Mouse (Mus musculus): ENCODE data around the gene Nipa1. TPM values are rescaled to one million over a fixed set of nuclear protein-coding genes. Genes with fewer than 3 reads are reported as not detected.
A peak's percentile ranks its signal among the peaks of the same experiment; 100 is the strongest.

The Nipa1 gene
- polyA plus RNA-seq, 1 experiment from 2014 or later, result 6.7 TPM

DNA sequence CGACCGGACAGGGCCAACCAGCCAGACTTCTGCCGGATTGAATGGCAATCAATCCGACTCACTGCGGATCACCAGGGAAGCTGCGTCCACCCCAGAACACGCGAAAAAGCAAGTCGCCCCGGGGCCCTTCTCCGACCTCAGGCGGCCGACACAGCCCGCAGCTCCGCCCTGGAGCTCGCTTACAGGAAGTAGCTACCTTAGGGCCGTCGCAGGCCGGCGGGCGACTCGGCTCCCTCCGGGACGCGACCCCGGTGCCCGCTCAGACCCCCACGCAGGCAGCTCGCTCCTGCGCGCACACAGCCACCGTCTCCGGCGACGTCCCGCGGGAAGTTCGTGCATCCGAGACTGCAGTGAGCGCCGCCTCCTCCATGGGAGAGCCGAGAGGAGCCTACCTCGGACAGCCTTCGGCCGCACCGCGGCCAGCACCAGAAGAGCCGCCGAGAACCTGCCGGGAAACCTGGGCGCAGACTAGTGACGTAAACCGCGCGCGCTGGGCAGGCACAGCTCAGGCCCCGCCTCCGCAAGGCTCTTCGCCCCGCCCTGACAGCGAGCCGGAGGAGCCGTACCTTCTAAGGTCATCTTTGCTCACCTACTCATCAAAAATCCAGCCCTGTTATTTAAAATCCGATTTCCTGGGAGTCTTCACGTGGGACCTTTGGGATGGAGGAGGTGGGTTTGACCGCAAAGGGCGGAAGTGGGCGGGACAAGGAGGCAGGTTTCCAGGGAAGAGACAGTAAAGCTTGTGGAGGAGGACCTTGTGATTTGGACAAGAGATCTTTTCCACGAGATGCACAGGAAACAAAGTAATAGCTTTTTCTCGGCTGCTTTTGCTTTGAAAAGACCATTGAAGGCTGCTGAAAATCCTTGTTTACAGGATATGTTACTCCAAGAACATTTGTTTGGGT, 57.5 kb downstream of the Nipa1 start, which contains the start of gene Nipa2:
Gene Nipa2 (minus strand): TSS at position 473 of the 905 bp plus-strand sequence.
- peak; percentile 99 for ATAC-seq (ENCODE audit: low read depth)
- Histone ChIP-seq H3K4me2 (ENCODE audit: low read depth, low read length) (peak within 1 kb of the TSS; percentile 82), H3K27ac (ENCODE audit: low read length) (peak within 1 kb of the TSS; percentile 87), H3K9ac (ENCODE audit: low read length) (peak within 1 kb of the TSS; percentile 84), H3K27me3 (ENCODE audit: control insufficient read depth, insufficient read depth, low read depth, low read length) (no peaks in the 10 kb centered on the region), H3K4me1 (replicated peaks; ENCODE audit: control insufficient read depth, insufficient read depth, low read length) (peaks cover 8% of the 10 kb centered on the region), H3K4me3 (ENCODE audit: low read length) (peak within 1 kb of the TSS; percentile 80), H3K9me3 (ENCODE audit: control insufficient read depth, low read length) (no peaks in the 10 kb centered on the region), H3K36me3 (ENCODE audit: control insufficient read depth, insufficient read depth, low read length) (peaks cover 3% of the 10 kb centered on the region; the same call in 1 of the 2 replicates)
- under 1% methylated on average over 70 of the region's 70 CpGs for WGBS

DNA sequence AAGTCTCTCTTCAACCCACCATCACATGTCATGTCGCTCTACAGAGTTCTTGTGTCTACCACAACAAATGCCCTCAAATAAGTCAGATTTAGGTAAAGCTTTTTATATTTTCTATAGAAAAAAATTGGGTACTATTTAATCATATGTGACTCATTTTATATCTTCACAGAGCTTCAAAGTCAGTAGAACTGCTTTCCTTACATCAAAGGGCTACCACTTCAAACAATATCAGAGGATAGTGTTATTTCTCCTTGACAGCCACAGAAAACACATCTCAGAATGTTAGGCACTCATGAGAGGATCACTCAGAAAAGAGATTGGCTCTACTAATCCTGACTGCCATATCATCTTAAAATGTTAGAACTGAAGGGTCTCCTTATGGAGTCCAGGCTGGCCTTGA, 59.2 kb downstream of the Nipa1 start:
- Histone ChIP-seq H3K27me3 (ENCODE audit: control insufficient read depth, insufficient read depth, low read depth, low read length) (no peaks in the 10 kb centered on the region), H3K27ac (ENCODE audit: low read length) (no peak overlapping the region), H3K4me2 (ENCODE audit: low read depth, low read length) (no peak overlapping the region), H3K9me3 (ENCODE audit: control insufficient read depth, low read length) (no peaks in the 10 kb centered on the region), H3K9ac (ENCODE audit: low read length) (no peak overlapping the region), H3K4me1 (replicated peaks; ENCODE audit: control insufficient read depth, insufficient read depth, low read length) (peaks cover 8% of the 10 kb centered on the region), H3K4me3 (ENCODE audit: low read length) (no peak overlapping the region), H3K36me3 (ENCODE audit: control insufficient read depth, insufficient read depth, low read length) (peaks cover 3% of the 10 kb centered on the region; the same call in 1 of the 2 replicates)
- WGBS, result 94% methylated on average over 1 of the region's 1 CpGs
- ATAC-seq (ENCODE audit: low read depth), result no peak

DNA sequence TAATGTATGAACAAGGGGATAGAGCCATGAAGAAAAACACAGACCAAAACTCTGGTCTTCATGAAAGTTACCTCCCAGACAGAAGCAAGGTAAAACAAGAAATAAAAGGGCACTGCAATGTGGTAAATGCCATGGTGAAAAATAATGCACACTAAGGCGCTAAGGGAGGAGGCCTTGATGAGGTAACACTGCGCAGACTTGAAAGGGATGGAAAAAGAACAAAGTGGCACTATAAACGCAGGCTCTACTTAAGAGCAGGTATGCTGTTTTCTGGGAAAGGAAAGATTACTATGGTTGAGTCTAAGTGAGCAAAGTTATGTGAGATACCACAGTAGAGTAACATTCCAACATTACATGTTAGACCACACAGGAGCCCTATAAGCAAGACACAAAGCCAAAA, 60.0 kb downstream of the Nipa1 start:
- Histone ChIP-seq H3K4me1 (replicated peaks; ENCODE audit: control insufficient read depth, insufficient read depth, low read length) (peaks cover 8% of the 10 kb centered on the region), H3K4me2 (ENCODE audit: low read depth, low read length) (no peak overlapping the region), H3K9me3 (ENCODE audit: control insufficient read depth, low read length) (no peaks in the 10 kb centered on the region; the same call in 1 of the 2 replicates), H3K27ac (ENCODE audit: low read length) (no peak overlapping the region), H3K4me3 (ENCODE audit: low read length) (no peak overlapping the region), H3K27me3 (ENCODE audit: control insufficient read depth, insufficient read depth, low read depth, low read length) (no peaks in the 10 kb centered on the region), H3K36me3 (ENCODE audit: control insufficient read depth, insufficient read depth, low read length) (peaks cover 4% of the 10 kb centered on the region), H3K9ac (ENCODE audit: low read length) (no peak overlapping the region)
- WGBS, result 93% methylated on average over 3 of the region's 3 CpGs
- no peak for ATAC-seq (ENCODE audit: low read depth)

DNA sequence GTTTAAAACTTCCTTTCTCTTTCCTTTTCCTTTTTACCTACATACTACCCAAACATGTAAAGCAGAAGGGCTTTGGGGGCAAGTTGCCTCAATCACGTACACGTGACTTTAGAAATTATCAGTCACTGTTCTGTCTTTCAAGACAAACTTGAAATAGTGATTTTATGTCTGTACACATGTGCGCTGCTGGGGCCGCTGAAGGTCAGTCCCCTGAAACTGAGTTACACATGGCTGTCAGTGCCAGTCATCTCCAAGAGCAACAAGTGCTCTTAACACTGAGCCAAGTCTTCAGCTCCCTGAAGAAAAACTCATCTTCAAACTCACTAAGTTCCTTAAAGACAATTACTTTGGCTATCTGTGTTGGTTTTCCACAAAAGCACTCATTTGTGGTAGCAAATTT, 61.8 kb downstream of the Nipa1 start:
- peaks cover 6% of the 10 kb centered on the region for H3K4me1 ChIP-seq (replicated peaks; ENCODE audit: control insufficient read depth, insufficient read depth, low read length)
- ATAC-seq (ENCODE audit: low read depth), result no peak
- H3K4me2 ChIP-seq (ENCODE audit: low read depth, low read length), result no peak overlapping the region
- H3K4me3 ChIP-seq (ENCODE audit: low read length), result no peak overlapping the region
- H3K36me3 ChIP-seq (ENCODE audit: control insufficient read depth, insufficient read depth, low read length), result peaks cover 14% of the 10 kb centered on the region
- no peak overlapping the region for H3K27ac ChIP-seq (ENCODE audit: low read length)
- no peaks in the 10 kb centered on the region for H3K27me3 ChIP-seq (ENCODE audit: control insufficient read depth, insufficient read depth, low read depth, low read length)
- H3K9ac ChIP-seq (ENCODE audit: low read length), result no peak overlapping the region
- H3K9me3 ChIP-seq (ENCODE audit: control insufficient read depth, low read length), result peaks cover 7% of the 10 kb centered on the region
- WGBS, result 94% methylated on average over 4 of the region's 4 CpGs

DNA sequence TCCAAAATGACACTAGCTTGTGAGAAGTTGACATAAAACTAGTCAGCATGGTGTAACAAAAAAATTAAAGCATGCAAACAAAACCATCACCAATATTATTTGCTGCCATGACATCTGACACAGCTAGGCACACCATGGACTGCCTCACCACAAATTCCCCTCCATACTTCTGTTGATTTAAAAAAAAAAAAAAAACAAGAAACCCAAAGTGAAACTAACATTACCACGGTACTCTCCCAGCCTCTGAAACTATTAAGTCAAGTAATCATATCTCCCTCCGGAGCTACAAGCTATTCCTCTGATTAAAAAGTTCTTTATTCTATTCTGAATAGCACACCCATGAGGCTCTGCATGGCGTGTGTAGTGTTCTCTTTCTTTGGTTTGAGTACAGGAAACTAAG, 62.6 kb downstream of the Nipa1 start:
- H3K4me2 ChIP-seq (ENCODE audit: low read depth, low read length), result no peak overlapping the region
- H3K27me3 ChIP-seq (ENCODE audit: control insufficient read depth, insufficient read depth, low read depth, low read length), result no peaks in the 10 kb centered on the region
- peaks cover 3% of the 10 kb centered on the region; the same call in 1 of the 2 replicates for H3K4me1 ChIP-seq (replicated peaks; ENCODE audit: control insufficient read depth, insufficient read depth, low read length)
- H3K9ac ChIP-seq (ENCODE audit: low read length), result no peak overlapping the region
- H3K36me3 ChIP-seq (ENCODE audit: control insufficient read depth, insufficient read depth, low read length), result peaks cover 14% of the 10 kb centered on the region
- H3K4me3 ChIP-seq (ENCODE audit: low read length), result no peak overlapping the region
- no peak overlapping the region for H3K27ac ChIP-seq (ENCODE audit: low read length)
- peaks cover 7% of the 10 kb centered on the region for H3K9me3 ChIP-seq (ENCODE audit: control insufficient read depth, low read length)
- WGBS, result 91% methylated on average over 3 of the region's 3 CpGs
- no peak for ATAC-seq (ENCODE audit: low read depth)

DNA sequence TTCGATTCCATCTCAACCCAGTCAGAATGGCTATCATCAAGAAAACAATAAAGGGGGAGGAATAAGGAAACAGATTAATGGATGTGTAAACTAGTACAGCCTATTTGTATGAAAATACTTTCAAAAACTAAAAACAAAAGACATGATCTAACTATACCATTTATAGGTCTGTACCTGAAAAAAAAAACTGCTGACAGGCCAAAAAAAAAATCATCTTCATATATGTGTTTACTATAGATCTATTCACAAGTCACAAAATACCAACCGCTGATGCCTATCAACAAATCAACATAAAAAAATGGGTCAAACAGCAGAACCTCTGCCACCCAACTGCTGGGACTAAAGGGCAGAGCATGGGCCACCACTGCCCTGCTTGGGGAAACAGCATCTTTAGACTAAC, 63.7 kb downstream of the Nipa1 start:
- Histone ChIP-seq H3K27me3 (ENCODE audit: control insufficient read depth, insufficient read depth, low read depth, low read length) (no peaks in the 10 kb centered on the region), H3K9ac (ENCODE audit: low read length) (no peak overlapping the region), H3K36me3 (ENCODE audit: control insufficient read depth, insufficient read depth, low read length) (peaks cover 14% of the 10 kb centered on the region), H3K9me3 (ENCODE audit: control insufficient read depth, low read length) (peaks cover 7% of the 10 kb centered on the region), H3K4me1 (replicated peaks; ENCODE audit: control insufficient read depth, insufficient read depth, low read length) (peaks cover 2% of the 10 kb centered on the region; the same call in 1 of the 2 replicates), H3K4me2 (ENCODE audit: low read depth, low read length) (no peak overlapping the region), H3K4me3 (ENCODE audit: low read length) (no peak overlapping the region), H3K27ac (ENCODE audit: low read length) (no peak overlapping the region)
- WGBS, result 94% methylated on average over 2 of the region's 2 CpGs
- no peak for ATAC-seq (ENCODE audit: low read depth)

DNA sequence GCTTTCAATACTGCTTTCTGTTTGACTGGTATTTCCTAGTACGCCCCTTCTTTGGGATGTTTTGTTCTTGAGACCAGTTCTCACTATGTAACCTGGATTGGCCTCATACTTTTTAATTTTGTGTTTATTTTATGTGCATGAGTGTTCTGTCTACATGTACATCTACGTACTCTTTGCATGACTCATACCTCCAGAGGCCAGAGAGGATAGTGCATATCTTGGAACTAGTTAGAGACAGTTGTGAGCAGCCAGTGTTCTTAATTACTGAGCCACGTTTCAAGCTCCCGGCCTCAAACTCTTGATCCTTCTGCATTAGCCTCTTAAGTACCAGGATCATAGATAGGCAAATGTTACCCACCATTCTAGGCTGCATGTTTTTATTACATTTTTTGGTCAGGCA, 81.4 kb downstream of the Nipa1 start:
- Histone ChIP-seq H3K4me2 (ENCODE audit: low read depth, low read length) (no peak overlapping the region), H3K36me3 (ENCODE audit: control insufficient read depth, insufficient read depth, low read length) (no peaks in the 10 kb centered on the region), H3K4me3 (ENCODE audit: low read length) (no peak overlapping the region), H3K9ac (ENCODE audit: low read length) (no peak overlapping the region), H3K9me3 (ENCODE audit: control insufficient read depth, low read length) (no peaks in the 10 kb centered on the region), H3K4me1 (replicated peaks; ENCODE audit: control insufficient read depth, insufficient read depth, low read length) (no peaks in the 10 kb centered on the region), H3K27me3 (ENCODE audit: control insufficient read depth, insufficient read depth, low read depth, low read length) (no peaks in the 10 kb centered on the region), H3K27ac (ENCODE audit: low read length) (no peak overlapping the region)
- ATAC-seq (ENCODE audit: low read depth), result no peak
- 85% methylated on average over 4 of the region's 4 CpGs for WGBS

DNA sequence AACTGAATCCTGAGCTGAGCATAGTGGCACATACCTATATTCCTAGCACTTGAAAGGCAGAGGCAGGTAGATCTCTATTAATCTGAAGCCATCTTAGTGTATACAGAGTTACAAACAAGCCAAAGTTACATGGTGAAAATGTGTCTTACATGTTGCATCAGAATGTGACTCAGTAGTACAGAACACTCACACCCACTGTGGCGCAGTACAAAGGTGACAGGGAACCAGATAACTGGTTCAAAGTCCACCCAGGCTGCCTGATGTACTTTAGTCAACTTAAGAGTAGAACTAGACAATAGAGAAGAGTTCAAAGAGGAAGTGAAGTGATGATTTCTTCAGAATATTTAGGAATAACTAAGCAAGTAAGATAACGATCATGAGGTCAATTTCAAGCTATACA, 84.7 kb downstream of the Nipa1 start:
- Histone ChIP-seq H3K9ac (ENCODE audit: low read length) (no peak overlapping the region), H3K4me1 (replicated peaks; ENCODE audit: control insufficient read depth, insufficient read depth, low read length) (no peaks in the 10 kb centered on the region), H3K36me3 (ENCODE audit: control insufficient read depth, insufficient read depth, low read length) (peaks cover 10% of the 10 kb centered on the region), H3K4me2 (ENCODE audit: low read depth, low read length) (no peak overlapping the region), H3K9me3 (ENCODE audit: control insufficient read depth, low read length) (no peaks in the 10 kb centered on the region), H3K27me3 (ENCODE audit: control insufficient read depth, insufficient read depth, low read depth, low read length) (no peaks in the 10 kb centered on the region), H3K27ac (ENCODE audit: low read length) (no peak overlapping the region), H3K4me3 (ENCODE audit: low read length) (no peak overlapping the region)
- ATAC-seq (ENCODE audit: low read depth), result no peak
- WGBS, result 95% methylated on average over 2 of the region's 2 CpGs

DNA sequence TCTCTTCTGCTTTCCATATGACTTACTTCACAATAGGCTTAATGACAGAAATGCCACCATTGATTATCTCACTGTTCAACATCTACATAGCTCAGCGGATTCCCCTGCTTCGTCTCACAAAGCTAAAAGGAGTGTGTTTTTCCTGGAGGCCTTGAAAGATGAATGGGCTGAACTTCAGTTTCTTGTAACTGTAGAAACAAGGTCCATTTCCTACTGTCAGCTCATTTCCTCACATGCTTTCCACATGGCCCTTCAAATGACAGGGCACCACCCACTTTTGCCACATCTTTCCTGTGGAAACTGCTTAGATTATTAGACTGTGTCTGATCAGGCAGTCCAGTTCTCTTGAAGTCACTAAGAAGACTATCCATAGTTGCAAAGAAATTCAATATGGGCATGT, 91.1 kb downstream of the Nipa1 start:
- no peak overlapping the region for H3K9ac ChIP-seq (ENCODE audit: low read length)
- no peak for ATAC-seq (ENCODE audit: low read depth)
- H3K4me3 ChIP-seq (ENCODE audit: low read length), result no peak overlapping the region
- WGBS, result 86% methylated on average over 2 of the region's 2 CpGs
- H3K4me2 ChIP-seq (ENCODE audit: low read depth, low read length), result no peak overlapping the region
- H3K27ac ChIP-seq (ENCODE audit: low read length), result no peak overlapping the region
- H3K27me3 ChIP-seq (ENCODE audit: control insufficient read depth, insufficient read depth, low read depth, low read length), result no peaks in the 10 kb centered on the region
- no peaks in the 10 kb centered on the region for H3K4me1 ChIP-seq (replicated peaks; ENCODE audit: control insufficient read depth, insufficient read depth, low read length)
- H3K36me3 ChIP-seq (ENCODE audit: control insufficient read depth, insufficient read depth, low read length), result peaks cover 36% of the 10 kb centered on the region
- H3K9me3 ChIP-seq (ENCODE audit: control insufficient read depth, low read length), result no peaks in the 10 kb centered on the region
